Mouse (Mus musculus) G1E (cell line): Measurements from ENCODE around the gene Pmvk. TPM values are rescaled to one million over a fixed set of nuclear protein-coding genes. Genes with fewer than 3 reads are reported as not detected.
A peak's percentile ranks its signal among the peaks of the same experiment; 100 is the strongest.

Experiments used
- ATAC-seq: 2 replicates; pipeline ENCODE4 v1.8.0; 2016; ENCODE audit warnings: mild to moderate bottlenecking; ENCODE audit not compliant: insufficient number of reproducible peaks, poor library complexity, low FRiP score, severe bottlenecking; ENCODE audit errors: extremely low read depth
- DNase-seq: peaks from one replicate; pipeline ENCODE4 v3.0.0; 2012; ENCODE audit warnings: low spot score
- H3K27me3 ChIP-seq: 2 replicates; pipeline ENCODE4 v1.6.1; 2012; ENCODE audit warnings: mild to moderate bottlenecking, low read length, inconsistent platforms; ENCODE audit not compliant: insufficient read depth
- H3K36me3 ChIP-seq: replicated peaks from 2 replicates; pipeline ENCODE3; 2012; ENCODE audit warnings: mild to moderate bottlenecking, inconsistent platforms
- H3K4me1 ChIP-seq: 2 replicates; pipeline ENCODE4 v1.6.1; 2012; ENCODE audit warnings: low read depth, low read length, inconsistent platforms, mixed read lengths; ENCODE audit not compliant: insufficient read depth
- H3K4me3 ChIP-seq: 2 replicates; pipeline ENCODE4 v1.5.1; 2012; ENCODE audit warnings: low read depth, mild to moderate bottlenecking, inconsistent platforms, low read length, moderate library complexity, mixed read lengths
- H3K9me3 ChIP-seq: replicated peaks from 2 replicates; pipeline ENCODE4 v1.6.1; 2012; ENCODE audit warnings: inconsistent platforms
- CTCF ChIP-seq: IDR thresholded peaks from 2 replicates; pipeline ENCODE4 v1.5.1; 2012; ENCODE audit warnings: low read depth, low read length, inconsistent platforms, mixed read lengths
- GATA1 ChIP-seq: IDR thresholded peaks from 2 replicates; pipeline ENCODE4 v1.6.1; 2012; ENCODE audit warnings: borderline replicate concordance, low read length, inconsistent platforms, mixed read lengths
- GATA2 ChIP-seq: IDR thresholded peaks from 2 replicates; pipeline ENCODE4 v1.6.1; 2012; ENCODE audit warnings: low read depth, low read length, inconsistent platforms, borderline replicate concordance
- POLR2AphosphoS5 ChIP-seq: IDR thresholded peaks from 2 replicates; pipeline ENCODE4 v1.6.1; 2012; ENCODE audit warnings: low read depth, low read length, inconsistent platforms; ENCODE audit not compliant: insufficient replicate concordance
- TAL1 ChIP-seq: conservative IDR thresholded peaks from 2 replicates; pipeline ENCODE4 v1.6.1; 2012; ENCODE audit warnings: low read depth, low read length, inconsistent platforms, mixed read lengths
- polyA plus RNA-seq: library from polyadenylated mRNA; stranded (reverse); fragments of >175 nt; gene quantifications from 2 replicates; pipeline ENCODE4 v1.2.3, GENCODE M21; 2012
- total RNA-seq, 2 experiments: library from RNA; stranded (forward) in 1 of 2; stranded (reverse) in 1 of 2; fragments of 200-1000 nt in 1 of 2; fragments of >200 nt in 1 of 2; fragmentation: Nextera tagmentation in 1 of 2; gene quantifications; 2 replicates each; pipeline ENCODE4 v1.2.3; 2014 to 2017

Gene Pmvk
- total and polyA plus RNA-seq, 3 experiments, result 17.8 to 46.6 (median 26.1) TPM

GRCm38 (mm10) chr3:89484766-89485524 is 30.6 kb downstream of the Pmvk start:
- no peaks in the 10 kb centered on the region for H3K9me3 ChIP-seq
- peaks cover 24% of the 10 kb centered on the region for H3K27me3 ChIP-seq
- TF ChIP-seq GATA1, result no peak
- TF ChIP-seq POLR2AphosphoS5, result no peak
- TF ChIP-seq GATA2, result no peak
- peak; percentile 87 for TF ChIP-seq CTCF
- peak; percentile 63 for DNase-seq
- peaks cover 11% of the 10 kb centered on the region for H3K4me1 ChIP-seq
- ATAC-seq, result peak; percentile 49
- H3K4me3 ChIP-seq, result peak overlapping the region; percentile 52; the same call in 1 of the 2 replicates
- H3K36me3 ChIP-seq, result no peaks in the 10 kb centered on the region

- H3K27me3 ChIP-seq, result peaks cover 29% of the 10 kb centered on the region
- no peaks in the 10 kb centered on the region for H3K36me3 ChIP-seq
- DNase-seq (no peak), ATAC-seq (no peak)
- peaks cover 11% of the 10 kb centered on the region for H3K4me1 ChIP-seq
- TF ChIP-seq CTCF (no peak), GATA2 (no peak), GATA1 (no peak), POLR2AphosphoS5 (no peak), TAL1 (no peak)
- no peak overlapping the region for H3K4me3 ChIP-seq
- no peaks in the 10 kb centered on the region for H3K9me3 ChIP-seq
These were observed 31.8 kb downstream of the Pmvk start for GRCm38 (mm10) chr3:89486111-89486510.

GRCm38 (mm10) chr3:89486916-89487702 is 32.8 kb downstream of the Pmvk start:
- H3K4me1 ChIP-seq, result peaks cover 7% of the 10 kb centered on the region
- no peak overlapping the region for H3K4me3 ChIP-seq
- TF ChIP-seq GATA2 (no peak), CTCF (no peak), TAL1 (no peak), GATA1 (no peak), POLR2AphosphoS5 (no peak)
- H3K36me3 ChIP-seq, result no peaks in the 10 kb centered on the region
- DNase-seq (no peak), ATAC-seq (no peak)
- H3K27me3 ChIP-seq, result peaks cover 27% of the 10 kb centered on the region
- H3K9me3 ChIP-seq, result no peaks in the 10 kb centered on the region

- Histone ChIP-seq H3K36me3 (no peaks in the 10 kb centered on the region), H3K9me3 (0 out of 2 replicates have a peak, but pooled peaks cover 3% of the 10 kb centered on the region), H3K4me3 (no peak overlapping the region), H3K27me3 (peaks cover 38% of the 10 kb centered on the region), H3K4me1 (no peaks in the 10 kb centered on the region)
- DNase-seq, result no peak
- ATAC-seq, result no peak
- no peak for TF ChIP-seq GATA1
- TF ChIP-seq CTCF, result no peak
- TF ChIP-seq POLR2AphosphoS5, result no peak
- TF ChIP-seq GATA2, result no peak
- TF ChIP-seq TAL1, result no peak
These were observed 36.4 kb downstream of the Pmvk start for GRCm38 (mm10) chr3:89490790-89491189.

- DNase-seq, result no peak
These were observed 37.2 kb downstream of the Pmvk start for GRCm38 (mm10) chr3:89491559-89491958.

GRCm38 (mm10) chr3:89492701-89493151 is 38.4 kb downstream of the Pmvk start:
- no peak for ATAC-seq

More at GRCm38 (mm10) chr3:89491559-89491958, 37.2 kb downstream of the Pmvk start:
- Histone ChIP-seq H3K36me3 (no peaks in the 10 kb centered on the region), H3K27me3 (peaks cover 38% of the 10 kb centered on the region), H3K4me1 (no peaks in the 10 kb centered on the region), H3K9me3 (0 out of 2 replicates have a peak, but pooled peaks cover 3% of the 10 kb centered on the region), H3K4me3 (no peak overlapping the region)
- TF ChIP-seq GATA1, result no peak
- TF ChIP-seq CTCF, result no peak
- TF ChIP-seq TAL1, result no peak
- no peak for TF ChIP-seq POLR2AphosphoS5
- TF ChIP-seq GATA2, result no peak
- ATAC-seq, result no peak

More at GRCm38 (mm10) chr3:89492701-89493151, 38.4 kb downstream of the Pmvk start:
- H3K4me1 ChIP-seq, result no peaks in the 10 kb centered on the region
- H3K36me3 ChIP-seq, result no peaks in the 10 kb centered on the region
- TF ChIP-seq GATA2 (no peak), TAL1 (no peak), POLR2AphosphoS5 (no peak), CTCF (no peak), GATA1 (no peak)
- peaks cover 28% of the 10 kb centered on the region for H3K27me3 ChIP-seq
- DNase-seq, result no peak
- 0 out of 2 replicates have a peak, but pooled peaks cover 3% of the 10 kb centered on the region for H3K9me3 ChIP-seq
- no peak overlapping the region for H3K4me3 ChIP-seq
